Mouse (Mus musculus): ENCODE measurements around the gene Dab2.

DNA sequence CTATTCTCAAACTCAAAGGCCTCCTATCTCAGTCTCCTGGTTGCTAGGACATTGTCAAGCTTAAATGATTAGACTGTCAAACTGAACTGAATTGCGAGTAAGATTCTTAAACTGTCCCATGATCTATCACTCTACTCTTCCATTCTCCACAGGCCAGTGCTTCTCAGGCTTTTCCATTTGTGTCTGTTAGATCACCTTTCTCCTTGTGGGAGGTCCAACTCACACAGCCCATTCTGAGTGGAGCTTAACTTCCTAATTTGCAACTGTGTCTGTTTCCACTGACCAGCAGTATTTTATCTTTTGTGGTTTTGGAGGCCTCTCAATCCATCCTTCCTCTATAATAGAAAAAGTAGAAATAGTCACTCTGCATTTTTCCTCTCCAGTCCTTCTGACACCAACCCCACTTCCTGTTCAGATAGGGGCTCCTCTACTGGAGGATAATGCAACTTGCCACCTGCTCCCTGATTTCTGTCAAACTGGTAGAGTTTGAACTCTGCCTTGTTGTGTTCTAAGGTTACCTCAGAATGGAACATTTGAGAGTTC, 35.1 kb downstream of the Dab2 start:
- no peak for TF ChIP-seq POLR2A (IDR thresholded peaks at IDR 0.05; ENCODE audit: extremely low read depth, insufficient read depth, low read length)
- no peak for TF ChIP-seq CTCF (IDR thresholded peaks at IDR 0.05; ENCODE audit: extremely low read depth, insufficient read depth, low read length)
